Mouse (Mus musculus) midbrain, embryonic 15.5 days (tissue): ENCODE measurements at regions not wholly inside any gene's neighbourhood (a gene's known extent, or its start where the extent isn't known, plus 50 kb on each side); places are given as distances from the start of the nearest gene placed in this dataset.
A peak's percentile ranks its signal among the peaks of the same experiment; 100 is the strongest.

Experiments
- ATAC-seq: fragments of 200-750 bp; cut with Nextera tagmentation; replicated peaks from 2 replicates; pipeline ENCODE4 v1.8.0; 2017; ENCODE audit warnings: moderate TSS enrichment
- H3K27ac ChIP-seq: fragments of 300-500 bp; sonication (generic); 2 replicates; pipeline ENCODE4 v1.5.1; 2015; ENCODE audit warnings: mild to moderate bottlenecking, inconsistent platforms
- H3K27me3 ChIP-seq: fragments of 300-500 bp; sonication (generic); replicated peaks from 2 replicates; pipeline ENCODE4 v1.6.1; 2015; ENCODE audit warnings: inconsistent platforms
- H3K36me3 ChIP-seq: fragments of 300-500 bp; sonication (generic); replicated peaks from 2 replicates; pipeline ENCODE4 v1.6.1; 2015; ENCODE audit warnings: inconsistent platforms
- H3K4me1 ChIP-seq: fragments of 300-500 bp; sonication (generic); 2 replicates; pipeline ENCODE4 v1.6.1; 2015; ENCODE audit warnings: inconsistent platforms
- H3K4me2 ChIP-seq: fragments of 300-500 bp; sonication (generic); 2 replicates; pipeline ENCODE4 v1.6.1; 2015; ENCODE audit warnings: inconsistent platforms, mild to moderate bottlenecking, moderate library complexity
- H3K4me3 ChIP-seq: fragments of 300-500 bp; sonication (generic); 2 replicates; pipeline ENCODE4 v1.5.1; 2015; ENCODE audit warnings: mild to moderate bottlenecking, inconsistent platforms
- H3K9ac ChIP-seq: fragments of 300-500 bp; sonication (generic); 2 replicates; pipeline ENCODE4 v1.6.1; 2015; ENCODE audit warnings: mild to moderate bottlenecking, inconsistent platforms
- H3K9me3 ChIP-seq: fragments of 300-500 bp; sonication (generic); 2 replicates; pipeline ENCODE4 v1.6.1; 2016; ENCODE audit warnings: inconsistent platforms
- WGBS: fragments of 180-500 bp; shearing (Covaris S2); methylation state at CpG from one replicate; pipeline ENCODE4 v1.1.7; 2015; ENCODE audit warnings: mixed read lengths; 5-methylcytosine and 5-hydroxymethylcytosine counted together

- Histone ChIP-seq H3K36me3 (no peaks in the 10 kb centered on the region), H3K27ac (no peak overlapping the region), H3K4me2 (no peak overlapping the region), H3K4me3 (no peak overlapping the region), H3K4me1 (no peaks in the 10 kb centered on the region), H3K9ac (no peak overlapping the region), H3K9me3 (no peaks in the 10 kb centered on the region), H3K27me3 (no peaks in the 10 kb centered on the region)
- no peak for ATAC-seq
- WGBS = 95% methylated on average over 5 of the region's 5 CpGs
These were observed 60.6 kb downstream of the Crygs start for GRCm38 (mm10) chr16:22750725-22751287.

DNA sequence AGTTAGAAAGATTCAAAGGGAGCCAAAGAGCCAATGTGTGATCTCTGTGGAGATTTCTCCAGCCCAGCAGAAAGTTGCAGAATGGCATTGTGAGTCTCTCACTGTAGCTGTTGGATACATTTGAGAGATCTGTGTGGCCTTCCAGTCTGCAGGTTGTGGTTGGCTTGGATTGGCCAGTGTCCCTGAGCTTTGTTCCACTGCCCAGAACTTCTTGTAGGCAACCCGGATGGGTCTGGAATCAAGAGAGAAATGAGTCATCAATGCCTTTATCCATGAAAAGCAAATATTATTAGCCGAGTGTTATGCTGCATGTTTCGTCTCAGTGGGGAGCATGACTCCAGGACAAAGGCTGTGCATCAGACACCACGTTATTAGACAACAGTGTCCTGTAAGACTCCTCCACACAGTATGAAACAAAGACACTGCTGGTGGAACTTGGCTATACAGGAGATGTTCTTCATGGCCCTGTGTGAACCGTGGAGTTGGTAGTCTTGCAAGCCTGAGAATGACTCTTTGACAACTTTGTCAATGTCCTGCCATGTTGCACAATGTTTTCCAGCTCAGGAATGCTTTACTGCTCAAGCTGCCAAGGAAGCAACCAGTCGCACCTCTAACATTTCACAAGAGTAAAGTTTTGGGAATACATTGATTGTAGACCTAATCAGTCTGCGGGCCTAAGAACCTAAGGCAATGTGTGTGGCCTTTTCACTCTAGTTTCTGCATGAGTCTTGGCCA, 67.1 kb downstream of the Crygs start:
- no peak for ATAC-seq
- WGBS = 82% methylated on average over 7 of the region's 7 CpGs

DNA sequence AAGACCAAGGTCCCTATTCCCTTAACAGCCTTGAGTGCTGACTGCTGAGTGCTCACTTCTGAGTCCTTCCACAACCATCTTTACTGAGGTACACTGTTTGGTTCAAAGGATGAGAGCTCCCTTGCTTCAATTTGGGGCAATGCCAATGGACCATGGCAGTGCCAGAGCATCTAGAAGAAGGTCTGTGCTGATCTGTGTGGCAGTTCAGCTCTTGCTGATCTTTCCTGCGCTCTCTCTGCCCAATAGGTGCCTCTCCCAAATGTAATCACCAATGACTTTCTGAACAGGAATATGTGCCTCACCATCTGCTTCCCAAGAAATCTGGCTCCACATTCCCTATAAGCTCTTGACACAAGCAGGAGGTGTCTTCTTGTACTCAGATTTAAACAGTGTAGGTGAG, 67.9 kb downstream of the Crygs start:
- ATAC-seq = no peak
- Histone ChIP-seq H3K4me1 (no peaks in the 10 kb centered on the region), H3K36me3 (no peaks in the 10 kb centered on the region), H3K4me3 (no peak overlapping the region), H3K9ac (no peak overlapping the region), H3K9me3 (no peaks in the 10 kb centered on the region), H3K27ac (no peak overlapping the region), H3K27me3 (no peaks in the 10 kb centered on the region), H3K4me2 (no peak overlapping the region)
- 90% methylated on average over 1 of the region's 1 CpGs for WGBS

More for the DNA sequence above, 67.1 kb downstream of the Crygs start:
- Histone ChIP-seq H3K4me2 (no peak overlapping the region), H3K9me3 (no peaks in the 10 kb centered on the region), H3K27ac (no peak overlapping the region), H3K36me3 (no peaks in the 10 kb centered on the region), H3K9ac (no peak overlapping the region), H3K4me3 (no peak overlapping the region), H3K27me3 (no peaks in the 10 kb centered on the region), H3K4me1 (no peaks in the 10 kb centered on the region)

GRCm38 (mm10) chr16:22741496-22741895, 69.9 kb downstream of the Crygs start:
- Histone ChIP-seq H3K4me1 (no peaks in the 10 kb centered on the region), H3K36me3 (no peaks in the 10 kb centered on the region), H3K27ac (no peak overlapping the region), H3K27me3 (no peaks in the 10 kb centered on the region), H3K4me3 (no peak overlapping the region), H3K4me2 (no peak overlapping the region), H3K9me3 (no peaks in the 10 kb centered on the region), H3K9ac (no peak overlapping the region)
- WGBS = 80% methylated on average over 4 of the region's 4 CpGs
- ATAC-seq = no peak

DNA sequence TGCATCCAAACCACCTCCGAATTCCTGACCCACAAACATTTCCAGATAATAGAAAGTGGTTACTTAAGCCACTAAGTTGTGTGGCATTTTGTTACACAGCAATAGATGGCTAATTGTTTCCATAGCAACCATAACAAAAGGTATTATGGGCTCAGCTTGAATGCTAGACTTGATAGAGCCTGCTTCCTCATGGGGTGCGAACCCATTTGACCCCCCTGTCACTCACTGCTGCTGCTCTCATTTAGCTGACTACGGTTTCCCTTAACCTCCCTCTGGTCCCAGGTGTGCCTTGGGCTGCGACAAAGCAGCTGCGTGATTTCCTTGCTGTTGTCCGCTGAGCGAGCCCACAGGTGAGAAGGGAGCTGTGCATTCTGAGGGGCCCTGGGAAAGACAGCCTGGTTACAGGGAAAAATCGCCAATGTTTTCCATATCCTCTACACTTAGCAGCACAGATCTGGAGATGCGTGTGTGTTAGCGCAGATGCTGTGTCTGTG, 76.8 kb downstream of the Crygs start:
- peak; percentile 81 for ATAC-seq
- Histone ChIP-seq H3K27ac (0 out of 2 replicates have a peak overlapping the region, but pooled peaks have one; percentile 15), H3K4me2 (0 out of 2 replicates have a peak overlapping the region, but pooled peaks have one; percentile 26), H3K4me1 (peaks cover 12% of the 10 kb centered on the region), H3K9me3 (no peaks in the 10 kb centered on the region), H3K9ac (no peak overlapping the region), H3K4me3 (no peak overlapping the region), H3K36me3 (no peaks in the 10 kb centered on the region), H3K27me3 (no peaks in the 10 kb centered on the region)
- WGBS = 22% methylated on average over 10 of the region's 10 CpGs

- H3K4me2 ChIP-seq = no peak overlapping the region
- no peak overlapping the region for H3K27ac ChIP-seq
- H3K36me3 ChIP-seq = no peaks in the 10 kb centered on the region
- peak; percentile 61 for ATAC-seq
- WGBS = 19% methylated on average over 11 of the region's 11 CpGs
- no peaks in the 10 kb centered on the region for H3K27me3 ChIP-seq
- no peaks in the 10 kb centered on the region for H3K9me3 ChIP-seq
- H3K4me3 ChIP-seq = no peak overlapping the region
- H3K9ac ChIP-seq = no peak overlapping the region
- peaks cover 12% of the 10 kb centered on the region for H3K4me1 ChIP-seq
These were observed 76.9 kb upstream of the Dgkg start for GRCm38 (mm10) chr16:22733772-22734528.

- no peak overlapping the region for H3K9ac ChIP-seq
- H3K27ac ChIP-seq = no peak overlapping the region
- no peak overlapping the region for H3K4me3 ChIP-seq
- peaks cover under 1% of the 10 kb centered on the region; the same call in 1 of the 2 replicates for H3K4me1 ChIP-seq
- H3K27me3 ChIP-seq = no peaks in the 10 kb centered on the region
- H3K36me3 ChIP-seq = no peaks in the 10 kb centered on the region
- no peak for ATAC-seq
- no peaks in the 10 kb centered on the region for H3K9me3 ChIP-seq
- WGBS = 76% methylated on average over 3 of the region's 3 CpGs
- no peak overlapping the region for H3K4me2 ChIP-seq
These were observed 72.1 kb upstream of the Dgkg start for GRCm38 (mm10) chr16:22729096-22729495.

GRCm38 (mm10) chr16:22725261-22725660, 68.2 kb upstream of the Dgkg start:
- H3K4me2 ChIP-seq = no peak overlapping the region
- H3K9ac ChIP-seq = no peak overlapping the region
- no peak for ATAC-seq
- no peak overlapping the region for H3K4me3 ChIP-seq
- no peaks in the 10 kb centered on the region for H3K4me1 ChIP-seq
- 96% methylated on average over 3 of the region's 3 CpGs for WGBS
- no peaks in the 10 kb centered on the region for H3K9me3 ChIP-seq
- H3K27ac ChIP-seq = no peak overlapping the region
- no peaks in the 10 kb centered on the region for H3K36me3 ChIP-seq
- H3K27me3 ChIP-seq = no peaks in the 10 kb centered on the region

DNA sequence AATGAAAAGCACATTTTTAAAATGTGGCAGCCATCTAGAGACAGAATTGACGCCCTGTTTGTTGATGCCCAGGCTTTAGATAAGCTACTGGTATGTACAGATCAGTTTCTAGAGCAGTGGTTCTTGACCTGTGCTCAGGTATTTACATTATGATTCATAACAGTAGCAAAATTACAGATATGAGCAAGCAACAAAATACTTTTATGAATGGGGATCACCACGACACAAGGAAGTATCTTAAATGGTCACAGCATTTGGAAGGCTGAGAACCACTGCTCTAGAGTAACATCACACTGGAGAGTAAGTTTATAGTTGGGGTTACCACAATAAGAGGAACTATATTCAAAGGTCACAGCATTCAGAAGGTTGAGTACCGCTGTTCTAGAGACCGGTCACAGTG, 66.3 kb upstream of the Dgkg start:
- no peak for ATAC-seq
- Histone ChIP-seq H3K27me3 (no peaks in the 10 kb centered on the region), H3K4me1 (no peaks in the 10 kb centered on the region), H3K36me3 (no peaks in the 10 kb centered on the region), H3K4me2 (no peak overlapping the region), H3K27ac (no peak overlapping the region), H3K9ac (no peak overlapping the region), H3K9me3 (no peaks in the 10 kb centered on the region), H3K4me3 (no peak overlapping the region)
- 88% methylated on average over 4 of the region's 4 CpGs for WGBS

DNA sequence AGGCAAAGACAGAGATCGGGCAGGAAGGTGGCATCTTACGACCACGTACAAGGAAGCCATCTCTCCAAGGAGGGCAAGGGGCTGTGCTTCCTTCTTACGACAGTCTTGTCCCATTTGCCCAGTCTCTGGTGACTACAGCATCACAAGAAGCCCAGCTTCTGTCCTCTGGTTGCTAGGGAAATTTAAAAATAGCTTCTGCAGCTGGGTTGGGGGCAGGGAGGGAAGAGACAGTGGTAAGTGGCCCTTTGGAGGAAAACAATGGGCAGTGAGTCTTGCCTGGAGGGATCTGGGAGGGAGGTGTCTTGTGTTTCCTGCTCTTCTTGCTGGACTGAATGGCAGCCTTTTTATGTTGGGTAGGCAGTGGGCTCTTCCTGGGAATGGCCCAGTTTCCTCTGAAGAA, 62.8 kb upstream of the Dgkg start:
- no peak for ATAC-seq
- H3K27ac ChIP-seq = no peak overlapping the region
- WGBS = 70% methylated on average over 4 of the region's 4 CpGs

GRCm38 (mm10) chr16:22719304-22719703, 62.3 kb upstream of the Dgkg start:
- no peak for ATAC-seq

More for the DNA sequence above, 62.8 kb upstream of the Dgkg start:
- Histone ChIP-seq H3K4me1 (no peaks in the 10 kb centered on the region), H3K27me3 (no peaks in the 10 kb centered on the region), H3K9ac (no peak overlapping the region), H3K36me3 (no peaks in the 10 kb centered on the region), H3K9me3 (no peaks in the 10 kb centered on the region), H3K4me3 (no peak overlapping the region), H3K4me2 (no peak overlapping the region)

DNA sequence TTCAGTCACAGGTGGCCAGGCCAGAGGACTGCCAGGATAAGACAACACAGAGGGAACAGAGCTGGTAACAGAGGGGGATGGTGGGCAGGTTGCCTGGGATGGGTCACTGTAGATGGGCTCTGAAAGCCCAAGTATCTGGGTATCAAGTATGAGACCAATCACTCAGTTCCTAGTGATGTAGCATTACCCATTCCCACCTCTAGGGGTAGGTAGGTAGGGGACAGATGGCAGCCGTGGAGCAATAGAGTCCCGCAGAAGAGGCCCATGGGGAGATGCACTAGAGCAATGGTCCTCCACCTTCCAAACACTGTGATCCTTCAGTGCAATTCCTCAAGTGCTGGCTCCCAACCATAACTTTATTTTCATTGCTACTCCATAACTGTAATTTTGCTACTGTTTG, 60.4 kb upstream of the Dgkg start:
- H3K4me3 ChIP-seq = no peak overlapping the region
- H3K4me2 ChIP-seq = no peak overlapping the region
- no peaks in the 10 kb centered on the region for H3K36me3 ChIP-seq
- no peaks in the 10 kb centered on the region for H3K9me3 ChIP-seq
- no peak overlapping the region for H3K9ac ChIP-seq
- no peak overlapping the region for H3K27ac ChIP-seq
- ATAC-seq = no peak
- H3K27me3 ChIP-seq = no peaks in the 10 kb centered on the region
- 70% methylated on average over 2 of the region's 2 CpGs for WGBS
- no peaks in the 10 kb centered on the region for H3K4me1 ChIP-seq

More at GRCm38 (mm10) chr16:22719304-22719703, 62.3 kb upstream of the Dgkg start:
- Histone ChIP-seq H3K27me3 (no peaks in the 10 kb centered on the region), H3K36me3 (no peaks in the 10 kb centered on the region), H3K4me1 (no peaks in the 10 kb centered on the region), H3K9me3 (no peaks in the 10 kb centered on the region), H3K4me2 (no peak overlapping the region), H3K27ac (no peak overlapping the region), H3K9ac (no peak overlapping the region), H3K4me3 (no peak overlapping the region)
- 51% methylated on average over 7 of the region's 7 CpGs for WGBS
